Mouse (Mus musculus) CD4-positive, CD25-positive, alpha-beta regulatory T cell, adult 2 months (primary cell): ENCODE measurements around the gene Rbbp6.

Experiments
- DNase-seq: peaks from one replicate; pipeline ENCODE4 v3.0.0-alpha.2; 2012; ENCODE audit warnings: low read depth, low spot score

The Rbbp6 gene

DNA sequence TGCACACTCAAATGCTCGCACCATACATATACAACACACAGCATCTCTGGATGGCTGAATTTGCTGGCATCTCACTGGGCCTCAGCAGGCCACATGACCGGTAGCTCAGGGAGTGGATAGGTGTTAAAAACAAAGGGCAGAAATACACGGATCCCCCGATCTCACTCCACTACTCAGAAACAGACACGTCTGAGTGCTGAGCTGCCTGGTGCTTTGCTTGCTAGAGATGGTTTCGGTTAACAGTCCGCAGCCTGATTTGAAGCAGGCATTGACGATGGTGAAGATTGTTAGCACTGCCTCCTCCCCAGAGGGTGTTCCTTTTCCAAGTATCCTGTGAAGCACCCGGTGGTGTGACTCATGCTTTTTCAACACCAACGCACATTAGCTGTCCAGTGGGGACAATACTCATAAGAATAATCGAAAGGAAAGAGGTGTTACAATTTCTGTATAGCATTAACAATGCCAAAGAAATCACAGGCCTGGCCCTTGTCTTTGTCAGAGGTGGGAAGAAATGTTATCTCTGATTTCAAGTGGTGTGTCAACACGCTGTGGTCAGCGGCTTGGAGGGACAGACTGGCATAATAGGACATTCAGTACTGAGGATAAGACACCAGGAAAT lies 81.1 kb downstream of the Rbbp6 start:
- no peak for DNase-seq
